Mouse (Mus musculus): ENCODE data around the gene Podn. TPM values are rescaled to one million over a fixed set of nuclear protein-coding genes. Genes with fewer than 3 reads are reported as not detected.

Gene Podn
- polyA plus RNA-seq, 1 experiment, result 0.02 TPM

GRCm38 (mm10) chr4:108030888-108031501 is 65.2 kb downstream of the Podn start:
- H3K4me3 ChIP-seq (ENCODE audit: insufficient read depth, poor library complexity, severe bottlenecking), result no peak overlapping the region
- no peaks in the 10 kb centered on the region for H3K79me2 ChIP-seq (ENCODE audit: control insufficient read depth, insufficient read depth)
- TF ChIP-seq MAX (IDR thresholded peaks at IDR 0.05) (no peak), FOSL1 (IDR thresholded peaks at IDR 0.05; ENCODE audit: insufficient read depth, low read length, poor library complexity, severe bottlenecking) (no peak), MYOD1 (IDR thresholded peaks at IDR 0.05; ENCODE audit: control insufficient read depth, insufficient read length, low read depth) (no peak), USF1 (IDR thresholded peaks at IDR 0.05; ENCODE audit: low read depth) (no peak), CEBPB (IDR thresholded peaks at IDR 0.05; ENCODE audit: low read depth) (no peak), MYOG (IDR thresholded peaks at IDR 0.05; ENCODE audit: control insufficient read depth, extremely low read depth, insufficient read length) (no peak)
- H3K36me3 ChIP-seq (ENCODE audit: control insufficient read depth, insufficient read depth), result no peaks in the 10 kb centered on the region
- no peaks in the 10 kb centered on the region for H3K79me3 ChIP-seq (ENCODE audit: low read depth)
- H3K27me3 ChIP-seq (ENCODE audit: control insufficient read depth, insufficient read depth, insufficient read length), result peaks cover 28% of the 10 kb centered on the region
- no peak overlapping the region for H3ac ChIP-seq (ENCODE audit: control insufficient read depth, insufficient read length, low read depth)

- Histone ChIP-seq H3K79me3 (ENCODE audit: low read depth) (no peaks in the 10 kb centered on the region), H3K36me3 (ENCODE audit: control insufficient read depth, insufficient read depth) (no peaks in the 10 kb centered on the region), H3K27me3 (ENCODE audit: control insufficient read depth, insufficient read depth, insufficient read length) (peaks cover 15% of the 10 kb centered on the region), H3ac (ENCODE audit: control insufficient read depth, insufficient read length, low read depth) (no peak overlapping the region), H3K79me2 (ENCODE audit: control insufficient read depth, insufficient read depth) (no peaks in the 10 kb centered on the region), H3K4me3 (ENCODE audit: insufficient read depth, poor library complexity, severe bottlenecking) (no peak overlapping the region)
- no peak for TF ChIP-seq FOSL1 (IDR thresholded peaks at IDR 0.05; ENCODE audit: insufficient read depth, low read length, poor library complexity, severe bottlenecking)
- TF ChIP-seq CEBPB (IDR thresholded peaks at IDR 0.05; ENCODE audit: low read depth), result no peak
- TF ChIP-seq USF1 (IDR thresholded peaks at IDR 0.05; ENCODE audit: low read depth), result no peak
- no peak for TF ChIP-seq CTCF (IDR thresholded peaks at IDR 0.05; ENCODE audit: control insufficient read depth, insufficient read depth, insufficient read length)
- no peak for TF ChIP-seq MYOG (IDR thresholded peaks at IDR 0.05; ENCODE audit: control insufficient read depth, extremely low read depth, insufficient read length)
- no peak for TF ChIP-seq MAX (IDR thresholded peaks at IDR 0.05)
- TF ChIP-seq MYOD1 (IDR thresholded peaks at IDR 0.05; ENCODE audit: control insufficient read depth, insufficient read length, low read depth), result no peak
These were observed 70.1 kb downstream of the Podn start for GRCm38 (mm10) chr4:108026193-108026592.

- Histone ChIP-seq H3K79me3 (ENCODE audit: low read depth) (no peaks in the 10 kb centered on the region), H3K27me3 (ENCODE audit: control insufficient read depth, insufficient read depth, insufficient read length) (peaks cover 6% of the 10 kb centered on the region), H3K79me2 (ENCODE audit: control insufficient read depth, insufficient read depth) (no peaks in the 10 kb centered on the region), H3K4me3 (ENCODE audit: insufficient read depth, poor library complexity, severe bottlenecking) (no peak overlapping the region), H3ac (ENCODE audit: control insufficient read depth, insufficient read length, low read depth) (no peak overlapping the region), H3K36me3 (ENCODE audit: control insufficient read depth, insufficient read depth) (no peaks in the 10 kb centered on the region)
- TF ChIP-seq CEBPB (IDR thresholded peaks at IDR 0.05; ENCODE audit: low read depth), result no peak
- TF ChIP-seq CTCF (IDR thresholded peaks at IDR 0.05; ENCODE audit: control insufficient read depth, insufficient read depth, insufficient read length), result no peak
- no peak for TF ChIP-seq MYOG (IDR thresholded peaks at IDR 0.05; ENCODE audit: control insufficient read depth, extremely low read depth, insufficient read length)
- no peak for TF ChIP-seq FOSL1 (IDR thresholded peaks at IDR 0.05; ENCODE audit: insufficient read depth, low read length, poor library complexity, severe bottlenecking)
- no peak for TF ChIP-seq MYOD1 (IDR thresholded peaks at IDR 0.05; ENCODE audit: control insufficient read depth, insufficient read length, low read depth)
- TF ChIP-seq USF1 (IDR thresholded peaks at IDR 0.05; ENCODE audit: low read depth), result no peak
- TF ChIP-seq MAX (IDR thresholded peaks at IDR 0.05), result no peak
These were observed 71.0 kb downstream of the Podn start for GRCm38 (mm10) chr4:108025269-108025668.

GRCm38 (mm10) chr4:108024641-108025040 is 71.6 kb downstream of the Podn start:
- H3K27me3 ChIP-seq (ENCODE audit: control insufficient read depth, insufficient read depth, insufficient read length), result no peaks in the 10 kb centered on the region

GRCm38 (mm10) chr4:108023186-108023585 is 73.1 kb downstream of the Podn start:
- Histone ChIP-seq H3K27me3 (ENCODE audit: control insufficient read depth, insufficient read depth, insufficient read length) (no peaks in the 10 kb centered on the region), H3ac (ENCODE audit: control insufficient read depth, insufficient read length, low read depth) (no peak overlapping the region), H3K36me3 (ENCODE audit: control insufficient read depth, insufficient read depth) (no peaks in the 10 kb centered on the region), H3K79me2 (ENCODE audit: control insufficient read depth, insufficient read depth) (no peaks in the 10 kb centered on the region), H3K4me3 (ENCODE audit: insufficient read depth, poor library complexity, severe bottlenecking) (no peak overlapping the region), H3K79me3 (ENCODE audit: low read depth) (no peaks in the 10 kb centered on the region)
- TF ChIP-seq USF1 (IDR thresholded peaks at IDR 0.05; ENCODE audit: low read depth), result no peak
- no peak for TF ChIP-seq MAX (IDR thresholded peaks at IDR 0.05)
- no peak for TF ChIP-seq MYOG (IDR thresholded peaks at IDR 0.05; ENCODE audit: control insufficient read depth, extremely low read depth, insufficient read length)
- no peak for TF ChIP-seq CTCF (IDR thresholded peaks at IDR 0.05; ENCODE audit: control insufficient read depth, insufficient read depth, insufficient read length)
- no peak for TF ChIP-seq FOSL1 (IDR thresholded peaks at IDR 0.05; ENCODE audit: insufficient read depth, low read length, poor library complexity, severe bottlenecking)
- no peak for TF ChIP-seq MYOD1 (IDR thresholded peaks at IDR 0.05; ENCODE audit: control insufficient read depth, insufficient read length, low read depth)
- no peak for TF ChIP-seq CEBPB (IDR thresholded peaks at IDR 0.05; ENCODE audit: low read depth)

More at GRCm38 (mm10) chr4:108024641-108025040, 71.6 kb downstream of the Podn start:
- no peaks in the 10 kb centered on the region for H3K79me3 ChIP-seq (ENCODE audit: low read depth)
- no peaks in the 10 kb centered on the region for H3K79me2 ChIP-seq (ENCODE audit: control insufficient read depth, insufficient read depth)
- H3K36me3 ChIP-seq (ENCODE audit: control insufficient read depth, insufficient read depth), result no peaks in the 10 kb centered on the region
- no peak overlapping the region for H3K4me3 ChIP-seq (ENCODE audit: insufficient read depth, poor library complexity, severe bottlenecking)
- TF ChIP-seq CEBPB (IDR thresholded peaks at IDR 0.05; ENCODE audit: low read depth) (no peak), MAX (IDR thresholded peaks at IDR 0.05) (no peak), MYOG (IDR thresholded peaks at IDR 0.05; ENCODE audit: control insufficient read depth, extremely low read depth, insufficient read length) (no peak), CTCF (IDR thresholded peaks at IDR 0.05; ENCODE audit: control insufficient read depth, insufficient read depth, insufficient read length) (no peak)
- H3ac ChIP-seq (ENCODE audit: control insufficient read depth, insufficient read length, low read depth), result no peak overlapping the region

GRCm38 (mm10) chr4:108020178-108020577 is 76.1 kb downstream of the Podn start:
- Histone ChIP-seq H3K79me2 (ENCODE audit: control insufficient read depth, insufficient read depth) (no peaks in the 10 kb centered on the region), H3K36me3 (ENCODE audit: control insufficient read depth, insufficient read depth) (no peaks in the 10 kb centered on the region), H3K27me3 (ENCODE audit: control insufficient read depth, insufficient read depth, insufficient read length) (no peaks in the 10 kb centered on the region), H3K79me3 (ENCODE audit: low read depth) (no peaks in the 10 kb centered on the region), H3K4me3 (ENCODE audit: insufficient read depth, poor library complexity, severe bottlenecking) (no peak overlapping the region), H3ac (ENCODE audit: control insufficient read depth, insufficient read length, low read depth) (no peak overlapping the region)
- TF ChIP-seq FOSL1 (IDR thresholded peaks at IDR 0.05; ENCODE audit: insufficient read depth, low read length, poor library complexity, severe bottlenecking), result no peak
- TF ChIP-seq MYOG (IDR thresholded peaks at IDR 0.05; ENCODE audit: control insufficient read depth, extremely low read depth, insufficient read length), result no peak
- TF ChIP-seq MYOD1 (IDR thresholded peaks at IDR 0.05; ENCODE audit: control insufficient read depth, insufficient read length, low read depth), result no peak
- no peak for TF ChIP-seq CEBPB (IDR thresholded peaks at IDR 0.05; ENCODE audit: low read depth)
- TF ChIP-seq MAX (IDR thresholded peaks at IDR 0.05), result no peak
- TF ChIP-seq USF1 (IDR thresholded peaks at IDR 0.05; ENCODE audit: low read depth), result no peak
- no peak for TF ChIP-seq CTCF (IDR thresholded peaks at IDR 0.05; ENCODE audit: control insufficient read depth, insufficient read depth, insufficient read length)
